Mouse (Mus musculus) kidney, embryonic 14.5 days (tissue): Measurements from ENCODE around the gene Gm21188. TPM values are rescaled to one million over a fixed set of nuclear protein-coding genes. Genes with fewer than 3 reads are reported as not detected.

Experiments used
- polyA plus RNA-seq: library from polyadenylated mRNA; unstranded; fragments of >200 nt; fragmentation: Nextera tagmentation; extraction: Ambion mirVana; gene quantifications from 2 replicates; pipeline ENCODE4 v1.2.1, GENCODE M21; 2014

Gm21188 gene
- polyA plus RNA-seq, 1 experiment from 2014 or later, result not detected

Other genes starting within 250 kb of the Gm21188 start
- gene AF067063, start 222.0 kb downstream of the Gm21188 start, polyA plus RNA-seq, result not detected in 2 replicates
- not detected in 2 replicates for gene D13Ertd608e, start 216.2 kb downstream of the Gm21188 start, polyA plus RNA-seq
- not detected in 2 replicates for gene Tcstv1, start 157.4 kb downstream of the Gm21188 start, polyA plus RNA-seq
- gene Gm21761, start 122.9 kb downstream of the Gm21188 start, polyA plus RNA-seq, result not detected in 2 replicates
- not detected in 2 replicates for gene B020031M17Rik, start 101.4 kb downstream of the Gm21188 start, polyA plus RNA-seq
- gene Gm36079, start 25.2 kb downstream of the Gm21188 start, polyA plus RNA-seq, result not detected in 2 replicates
- not detected in 2 replicates for gene Gm20767, start 88.1 kb upstream of the Gm21188 start, polyA plus RNA-seq
- gene Gm21818, start 120.2 kb upstream of the Gm21188 start, polyA plus RNA-seq, result not detected in 2 replicates
- not detected in 2 replicates for gene Gm21762, start 163.8 kb upstream of the Gm21188 start, polyA plus RNA-seq
- not detected in 2 replicates for gene Gm21731, start 186.9 kb upstream of the Gm21188 start, polyA plus RNA-seq
- not detected in 2 replicates for gene AF067061, start 210.9 kb upstream of the Gm21188 start, polyA plus RNA-seq
- 0.27 and 0.35 TPM in 2 replicates for gene BC147527, start 248.2 kb upstream of the Gm21188 start, polyA plus RNA-seq